Mouse (Mus musculus) midbrain, embryonic 12.5 days (tissue): Measurements from ENCODE around the gene Cks2. TPM values are rescaled to one million over a fixed set of nuclear protein-coding genes. Genes with fewer than 3 reads are reported as not detected.
"Not testable (repeated sequence)": the region's sequence is repeated elsewhere in the genome, so short reads cannot be mapped to it uniquely, and the experiment has no call there.

ENCODE experiments used
- ATAC-seq: fragments of 200-750 bp; cut with Nextera tagmentation; 2 replicates; pipeline ENCODE4 v1.8.0; 2017; ENCODE audit warnings: low read depth, moderate TSS enrichment, moderate library complexity; ENCODE audit not compliant: low FRiP score
- H3K27ac ChIP-seq: fragments of 300-500 bp; sonication (generic); replicated peaks from 2 replicates; pipeline ENCODE4 v1.5.1; 2016; ENCODE audit warnings: mild to moderate bottlenecking
- H3K27me3 ChIP-seq: fragments of 300-500 bp; sonication (generic); 2 replicates; pipeline ENCODE4 v1.6.1; 2016; ENCODE audit warnings: mild to moderate bottlenecking
- H3K36me3 ChIP-seq: fragments of 300-500 bp; sonication (generic); 2 replicates; pipeline ENCODE4 v1.6.1; 2016
- H3K4me1 ChIP-seq: fragments of 300-500 bp; sonication (generic); 2 replicates; pipeline ENCODE4 v1.6.1; 2016
- H3K4me2 ChIP-seq: fragments of 300-500 bp; sonication (generic); replicated peaks from 2 replicates; pipeline ENCODE4 v1.6.1; 2016; ENCODE audit warnings: mild to moderate bottlenecking, moderate library complexity
- H3K4me3 ChIP-seq: fragments of 300-500 bp; sonication (generic); 2 replicates; pipeline ENCODE4 v1.5.1; 2016; ENCODE audit warnings: mild to moderate bottlenecking
- H3K9ac ChIP-seq: fragments of 300-500 bp; sonication (generic); replicated peaks from 2 replicates; pipeline ENCODE4 v1.6.1; 2016; ENCODE audit warnings: mild to moderate bottlenecking, moderate library complexity
- H3K9me3 ChIP-seq: fragments of 300-500 bp; sonication (generic); 2 replicates; pipeline ENCODE4 v1.6.1; 2016; ENCODE audit warnings: mild to moderate bottlenecking
- WGBS: fragments of 180-500 bp; shearing (Covaris S2); methylation state at CpG from one replicate; pipeline ENCODE4 v1.1.7; 2016; 5-methylcytosine and 5-hydroxymethylcytosine counted together
- polyA plus RNA-seq: library from polyadenylated mRNA; unstranded; fragments of >200 nt; fragmentation: Nextera tagmentation; extraction: Ambion mirVana; gene quantifications from 2 replicates; pipeline ENCODE4 v1.2.1, GENCODE M21; 2016

Gene Cks2
- polyA plus RNA-seq, 1 experiment from 2014 or later = 244 TPM

GRCm38 (mm10) chr13:51616417-51617044, 28.5 kb upstream of the Cks2 start:
- Histone ChIP-seq H3K27ac (no peak overlapping the region), H3K4me2 (0 out of 2 replicates have a peak overlapping the region, but pooled peaks have one; percentile 7), H3K4me1 (peaks cover 16% of the 10 kb centered on the region), H3K36me3 (no peaks in the 10 kb centered on the region), H3K9ac (no peak overlapping the region), H3K4me3 (no peak overlapping the region), H3K9me3 (no peaks in the 10 kb centered on the region), H3K27me3 (no peaks in the 10 kb centered on the region)
- 15% methylated on average over 12 of the region's 12 CpGs for WGBS
- peak; percentile 71 for ATAC-seq

GRCm38 (mm10) chr13:51617306-51617705, 27.7 kb upstream of the Cks2 start:
- no peaks in the 10 kb centered on the region for H3K27me3 ChIP-seq
- no peak overlapping the region for H3K4me3 ChIP-seq
- 63% methylated on average over 1 of the region's 1 CpGs for WGBS
- no peaks in the 10 kb centered on the region for H3K36me3 ChIP-seq
- no peak overlapping the region for H3K27ac ChIP-seq
- ATAC-seq = no peak
- H3K4me2 ChIP-seq = no peak overlapping the region
- H3K4me1 ChIP-seq = peaks cover 16% of the 10 kb centered on the region
- H3K9me3 ChIP-seq = no peaks in the 10 kb centered on the region
- H3K9ac ChIP-seq = no peak overlapping the region

- 18% methylated on average over 6 of the region's 6 CpGs for WGBS
- no peaks in the 10 kb centered on the region for H3K36me3 ChIP-seq
Observed at GRCm38 (mm10) chr13:51617861-51618260, 27.2 kb upstream of the Cks2 start.

GRCm38 (mm10) chr13:51618602-51619001, 26.4 kb upstream of the Cks2 start:
- no peaks in the 10 kb centered on the region for H3K27me3 ChIP-seq
- H3K27ac ChIP-seq = no peak overlapping the region
- no peaks in the 10 kb centered on the region for H3K36me3 ChIP-seq
- no peaks in the 10 kb centered on the region for H3K9me3 ChIP-seq
- H3K4me1 ChIP-seq = peaks cover 16% of the 10 kb centered on the region
- WGBS = 19% methylated on average over 7 of the region's 9 CpGs
- no peak overlapping the region for H3K9ac ChIP-seq
- H3K4me3 ChIP-seq = no peak overlapping the region
- no peak; the same call in 1 of the 2 replicates for ATAC-seq
- no peak overlapping the region for H3K4me2 ChIP-seq

More at GRCm38 (mm10) chr13:51617861-51618260, 27.2 kb upstream of the Cks2 start:
- no peak overlapping the region for H3K9ac ChIP-seq
- no peaks in the 10 kb centered on the region for H3K27me3 ChIP-seq
- 0 out of 2 replicates have a peak, but pooled peaks have one; percentile 41 for ATAC-seq
- H3K27ac ChIP-seq = no peak overlapping the region
- no peaks in the 10 kb centered on the region for H3K9me3 ChIP-seq
- peaks cover 16% of the 10 kb centered on the region for H3K4me1 ChIP-seq
- H3K4me3 ChIP-seq = no peak overlapping the region
- H3K4me2 ChIP-seq = no peak overlapping the region

GRCm38 (mm10) chr13:51622626-51623025, 22.4 kb upstream of the Cks2 start:
- WGBS = 92% methylated on average over 5 of the region's 5 CpGs
- no peak for ATAC-seq
- H3K4me3 ChIP-seq = no peak overlapping the region
- no peak overlapping the region for H3K27ac ChIP-seq
- no peaks in the 10 kb centered on the region for H3K9me3 ChIP-seq
- H3K4me1 ChIP-seq = peaks cover 7% of the 10 kb centered on the region; the same call in 1 of the 2 replicates
- H3K4me2 ChIP-seq = no peak overlapping the region
- H3K9ac ChIP-seq = no peak overlapping the region
- H3K36me3 ChIP-seq = no peaks in the 10 kb centered on the region
- no peaks in the 10 kb centered on the region for H3K27me3 ChIP-seq

GRCm38 (mm10) chr13:51623678-51624077, 21.4 kb upstream of the Cks2 start:
- WGBS = 89% methylated on average over 2 of the region's 2 CpGs

GRCm38 (mm10) chr13:51628273-51628848, 16.7 kb upstream of the Cks2 start:
- no peak overlapping the region for H3K4me3 ChIP-seq
- H3K4me1 ChIP-seq = no peaks in the 10 kb centered on the region
- 85% methylated on average over 6 of the region's 6 CpGs for WGBS
- H3K9me3 ChIP-seq = no peaks in the 10 kb centered on the region
- no peaks in the 10 kb centered on the region for H3K36me3 ChIP-seq
- no peak overlapping the region for H3K9ac ChIP-seq
- ATAC-seq = no peak
- H3K27ac ChIP-seq = no peak overlapping the region
- H3K27me3 ChIP-seq = no peaks in the 10 kb centered on the region
- H3K4me2 ChIP-seq = no peak overlapping the region

More at GRCm38 (mm10) chr13:51623678-51624077, 21.4 kb upstream of the Cks2 start:
- Histone ChIP-seq H3K4me3 (no peak overlapping the region), H3K27me3 (no peaks in the 10 kb centered on the region), H3K27ac (no peak overlapping the region), H3K9me3 (no peaks in the 10 kb centered on the region), H3K4me1 (no peaks in the 10 kb centered on the region), H3K36me3 (no peaks in the 10 kb centered on the region), H3K4me2 (no peak overlapping the region), H3K9ac (no peak overlapping the region)
- no peak for ATAC-seq

GRCm38 (mm10) chr13:51631354-51631992, 13.6 kb upstream of the Cks2 start:
- Histone ChIP-seq H3K27ac (no peak overlapping the region), H3K27me3 (no peaks in the 10 kb centered on the region), H3K4me1 (no peaks in the 10 kb centered on the region), H3K36me3 (no peaks in the 10 kb centered on the region), H3K4me3 (no peak overlapping the region), H3K9ac (no peak overlapping the region), H3K4me2 (no peak overlapping the region), H3K9me3 (no peaks in the 10 kb centered on the region)
- no peak for ATAC-seq
- 83% methylated on average over 15 of the region's 15 CpGs for WGBS

- Histone ChIP-seq H3K27me3 (no peaks in the 10 kb centered on the region), H3K4me3 (no peak overlapping the region), H3K36me3 (no peaks in the 10 kb centered on the region), H3K27ac (no peak overlapping the region), H3K9me3 (no peaks in the 10 kb centered on the region), H3K9ac (no peak overlapping the region), H3K4me1 (no peaks in the 10 kb centered on the region), H3K4me2 (no peak overlapping the region)
- WGBS = 98% methylated on average over 5 of the region's 5 CpGs
- no peak for ATAC-seq
Observed at GRCm38 (mm10) chr13:51632560-51633218, 12.3 kb upstream of the Cks2 start.

- WGBS = 77% methylated on average over 6 of the region's 9 CpGs
- not testable (repeated sequence) for H3K27ac ChIP-seq, H3K4me2 ChIP-seq, H3K27me3 ChIP-seq, H3K9ac ChIP-seq, H3K36me3 ChIP-seq, H3K9me3 ChIP-seq, ATAC-seq, H3K4me3 ChIP-seq, H3K4me1 ChIP-seq
Observed at GRCm38 (mm10) chr13:51635384-51635783, 9.6 kb upstream of the Cks2 start.

GRCm38 (mm10) chr13:51638958-51639357, 6.1 kb upstream of the Cks2 start:
- H3K4me1 ChIP-seq = no peaks in the 10 kb centered on the region
- no peak overlapping the region for H3K27ac ChIP-seq
- no peak overlapping the region for H3K4me3 ChIP-seq
- no peak overlapping the region for H3K9ac ChIP-seq
- 93% methylated on average over 4 of the region's 4 CpGs for WGBS
- no peaks in the 10 kb centered on the region for H3K36me3 ChIP-seq
- no peaks in the 10 kb centered on the region for H3K27me3 ChIP-seq
- no peaks in the 10 kb centered on the region for H3K9me3 ChIP-seq
- no peak overlapping the region for H3K4me2 ChIP-seq
- no peak for ATAC-seq

GRCm38 (mm10) chr13:51641424-51641823, 3.6 kb upstream of the Cks2 start:
- H3K4me1 ChIP-seq = peaks cover under 1% of the 10 kb centered on the region; the same call in 1 of the 2 replicates

More at GRCm38 (mm10) chr13:51641424-51641823, 3.6 kb upstream of the Cks2 start:
- no peak overlapping the region for H3K4me3 ChIP-seq
- ATAC-seq = no peak
- no peaks in the 10 kb centered on the region for H3K9me3 ChIP-seq
- no peaks in the 10 kb centered on the region for H3K27me3 ChIP-seq
- no peaks in the 10 kb centered on the region for H3K36me3 ChIP-seq
- no peak overlapping the region for H3K9ac ChIP-seq
- 86% methylated on average over 3 of the region's 3 CpGs for WGBS
- no peak overlapping the region for H3K4me2 ChIP-seq
- H3K27ac ChIP-seq = no peak overlapping the region
